Mouse (Mus musculus) neural tube, embryonic 12.5 days (tissue): Measurements from ENCODE around the gene Plcxd2. TPM values are rescaled to one million over a fixed set of nuclear protein-coding genes. Genes with fewer than 3 reads are reported as not detected.

Experiments
- ATAC-seq: fragments of 200-750 bp; cut with Nextera tagmentation; 2 replicates; pipeline ENCODE4 v1.8.0; 2017; ENCODE audit warnings: low read depth, mild to moderate bottlenecking, moderate TSS enrichment, moderate library complexity; ENCODE audit not compliant: low FRiP score
- H3K27ac ChIP-seq: fragments of 300-500 bp; sonication (generic); 2 replicates; pipeline ENCODE4 v1.5.1; 2016
- H3K27me3 ChIP-seq: fragments of 300-500 bp; sonication (generic); replicated peaks from 2 replicates; pipeline ENCODE4 v1.6.1; 2016; ENCODE audit warnings: mild to moderate bottlenecking
- H3K36me3 ChIP-seq: fragments of 300-500 bp; sonication (generic); 2 replicates; pipeline ENCODE4 v1.6.1; 2016; ENCODE audit warnings: mild to moderate bottlenecking
- H3K4me1 ChIP-seq: fragments of 300-500 bp; sonication (generic); 2 replicates; pipeline ENCODE4 v1.6.1; 2016
- H3K4me2 ChIP-seq: fragments of 300-500 bp; sonication (generic); replicated peaks from 2 replicates; pipeline ENCODE4 v1.6.1; 2016; ENCODE audit warnings: mild to moderate bottlenecking
- H3K4me3 ChIP-seq: fragments of 300-500 bp; sonication (generic); 2 replicates; pipeline ENCODE4 v1.5.1; 2016
- H3K9ac ChIP-seq: fragments of 300-500 bp; sonication (generic); 2 replicates; pipeline ENCODE4 v1.6.1; 2016; ENCODE audit warnings: mild to moderate bottlenecking
- H3K9me3 ChIP-seq: fragments of 300-500 bp; sonication (generic); 2 replicates; pipeline ENCODE4 v1.6.1; 2016; ENCODE audit warnings: mild to moderate bottlenecking
- WGBS: fragments of 180-500 bp; shearing (Covaris S2); methylation state at CpG from one replicate; pipeline ENCODE4 v1.1.7; 2016; 5-methylcytosine and 5-hydroxymethylcytosine counted together
- polyA plus RNA-seq: library from polyadenylated mRNA; unstranded; fragments of >200 nt; fragmentation: Nextera tagmentation; extraction: Ambion mirVana; gene quantifications from 2 replicates; pipeline ENCODE4 v1.2.1, GENCODE M21; 2016

Plcxd2 gene
- polyA plus RNA-seq, 1 experiment from 2014 or later = 6.8 TPM

DNA sequence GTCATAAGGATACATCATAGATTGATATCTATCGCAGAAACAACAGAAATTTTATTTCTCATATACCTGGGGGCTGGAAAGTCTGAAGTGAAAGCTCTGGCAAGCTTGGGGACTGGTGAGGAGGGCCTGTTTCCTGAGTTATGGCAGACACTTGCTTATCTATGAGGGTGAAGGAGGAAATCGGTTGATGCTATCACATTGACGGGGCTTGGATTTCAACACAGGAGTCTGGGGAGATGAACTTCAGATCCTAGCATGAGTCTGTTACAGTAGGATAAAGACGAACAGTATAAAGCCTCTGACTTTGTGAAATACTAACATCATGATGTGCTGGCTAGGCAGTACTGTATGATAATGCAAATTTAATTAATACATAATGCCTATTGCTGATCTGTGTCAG is 81.9 kb downstream of the Plcxd2 start:
- Histone ChIP-seq H3K9ac (no peak overlapping the region), H3K27ac (no peak overlapping the region), H3K27me3 (no peaks in the 10 kb centered on the region), H3K4me2 (no peak overlapping the region), H3K4me3 (no peak overlapping the region), H3K9me3 (no peaks in the 10 kb centered on the region), H3K4me1 (peaks cover 6% of the 10 kb centered on the region; the same call in 1 of the 2 replicates), H3K36me3 (no peaks in the 10 kb centered on the region)
- WGBS = 89% methylated on average over 4 of the region's 4 CpGs
- no peak for ATAC-seq

DNA sequence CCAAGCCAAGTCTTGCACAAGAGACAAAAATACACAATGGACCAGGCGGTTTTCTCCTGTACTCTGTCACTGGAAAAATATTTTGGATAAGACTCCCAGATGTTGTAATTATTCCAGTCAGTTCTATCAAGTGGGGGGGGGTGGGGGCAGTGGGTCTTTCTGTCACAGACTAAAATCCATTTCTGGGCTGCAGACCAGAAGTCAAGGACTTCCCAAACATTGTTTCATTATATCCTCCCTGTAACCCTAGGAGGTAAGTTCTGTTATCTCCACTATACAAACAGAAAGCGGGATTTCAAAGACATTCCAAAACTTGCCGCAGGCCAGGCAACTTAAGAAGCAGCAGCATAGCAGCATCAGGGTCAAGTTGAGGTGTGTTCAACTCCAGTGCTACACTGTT is 82.4 kb downstream of the Plcxd2 start:
- Histone ChIP-seq H3K9ac (no peak overlapping the region), H3K4me1 (peaks cover 6% of the 10 kb centered on the region; the same call in 1 of the 2 replicates), H3K4me2 (no peak overlapping the region), H3K27me3 (no peaks in the 10 kb centered on the region), H3K27ac (no peak overlapping the region), H3K9me3 (no peaks in the 10 kb centered on the region), H3K36me3 (no peaks in the 10 kb centered on the region), H3K4me3 (no peak overlapping the region)
- no peak for ATAC-seq
- 74% methylated on average over 3 of the region's 3 CpGs for WGBS

DNA sequence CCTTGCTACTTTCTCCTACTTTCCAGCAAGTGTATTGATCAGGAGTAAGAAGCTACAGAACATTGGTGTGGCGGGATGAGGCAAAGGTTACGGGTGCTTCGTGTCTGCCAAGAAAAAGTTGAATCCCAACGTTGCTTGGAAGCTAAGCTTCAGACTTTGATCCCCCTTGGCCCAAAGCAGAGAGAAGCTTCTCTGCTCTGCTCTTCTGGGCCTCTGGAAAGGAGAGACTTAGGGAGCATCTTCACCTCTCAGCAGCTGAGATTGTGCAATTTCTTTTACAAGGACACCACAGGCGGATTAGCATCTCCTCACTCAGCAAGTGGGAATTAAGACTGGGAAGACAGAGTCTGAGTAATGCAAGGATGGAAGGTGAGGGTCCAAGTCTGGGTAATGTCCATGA is 83.1 kb downstream of the Plcxd2 start:
- no peaks in the 10 kb centered on the region for H3K27me3 ChIP-seq
- 89% methylated on average over 5 of the region's 5 CpGs for WGBS

DNA sequence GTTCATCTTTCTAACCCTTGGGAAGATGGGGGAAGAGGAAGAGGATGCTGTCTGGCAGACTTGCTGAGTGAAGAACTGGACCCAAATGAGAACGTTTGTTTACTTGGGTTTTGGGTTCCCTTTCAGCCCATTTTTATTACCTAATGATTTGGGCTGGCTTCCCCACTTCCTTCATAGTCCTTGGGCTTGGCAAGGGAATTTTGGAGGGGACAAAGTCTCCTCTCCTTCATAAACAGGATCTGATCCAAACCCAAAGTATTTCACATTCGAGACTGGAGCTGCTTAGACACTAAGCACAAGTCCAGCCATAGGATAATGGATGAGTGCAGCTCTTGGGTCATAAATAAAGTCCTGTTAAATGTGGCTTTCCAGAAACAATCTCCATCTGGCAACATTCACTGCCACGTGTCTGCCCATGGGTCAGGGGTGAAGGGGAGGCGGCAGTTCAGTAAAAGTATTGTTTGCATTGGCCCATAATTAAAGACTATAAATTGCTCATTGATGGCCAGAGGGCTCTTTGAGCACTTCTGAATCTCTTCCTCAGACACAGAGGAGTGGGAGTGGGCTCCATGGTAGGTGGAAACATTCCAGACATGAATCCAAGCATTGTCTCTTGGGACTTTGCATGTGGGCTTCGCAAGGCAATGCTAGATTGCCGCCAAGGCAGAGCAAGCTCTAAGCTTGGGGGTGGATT is 86.1 kb downstream of the Plcxd2 start:
- Histone ChIP-seq H3K36me3 (no peaks in the 10 kb centered on the region), H3K9ac (no peak overlapping the region), H3K27ac (no peak overlapping the region), H3K4me3 (no peak overlapping the region), H3K4me1 (peaks cover 6% of the 10 kb centered on the region; the same call in 1 of the 2 replicates), H3K27me3 (no peaks in the 10 kb centered on the region), H3K9me3 (no peaks in the 10 kb centered on the region), H3K4me2 (no peak overlapping the region)
- ATAC-seq = no peak
- 39% methylated on average over 6 of the region's 6 CpGs for WGBS

More for the DNA sequence above, 83.1 kb downstream of the Plcxd2 start:
- Histone ChIP-seq H3K4me1 (peaks cover 6% of the 10 kb centered on the region; the same call in 1 of the 2 replicates), H3K9me3 (no peaks in the 10 kb centered on the region), H3K4me3 (no peak overlapping the region), H3K9ac (no peak overlapping the region), H3K4me2 (no peak overlapping the region), H3K27ac (no peak overlapping the region), H3K36me3 (no peaks in the 10 kb centered on the region)
- ATAC-seq = no peak

DNA sequence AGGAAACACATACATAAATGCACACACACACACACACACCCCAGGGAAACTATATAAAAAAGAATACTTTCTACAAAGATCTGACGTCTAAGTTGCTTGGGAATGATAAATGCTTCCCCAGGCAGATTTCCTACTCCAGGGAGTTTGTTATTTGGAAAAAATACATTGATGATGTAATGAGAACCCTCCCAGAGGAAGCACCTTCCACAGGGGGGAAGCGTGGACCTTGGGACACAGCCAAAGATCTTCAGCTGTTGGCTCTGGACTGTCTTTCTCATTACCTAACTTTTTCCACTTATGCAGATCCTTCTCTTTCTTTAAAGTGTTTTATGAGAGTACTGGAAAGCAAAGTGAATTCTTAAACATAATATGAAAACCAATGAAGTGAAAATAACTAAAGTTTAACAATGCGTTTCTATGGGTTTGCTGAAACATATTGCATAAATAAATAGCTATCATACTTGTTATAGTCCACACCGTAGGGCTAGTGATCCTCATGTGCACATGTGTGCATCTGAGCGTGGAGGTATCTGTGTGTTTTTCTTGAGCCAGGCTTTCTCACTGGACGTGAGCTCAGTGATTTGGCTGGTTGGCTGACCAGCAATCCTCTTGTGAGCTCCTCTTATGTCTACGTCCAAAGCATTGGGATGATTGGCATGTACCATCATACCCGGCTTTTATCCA is 87.3 kb downstream of the Plcxd2 start:
- no peaks in the 10 kb centered on the region for H3K9me3 ChIP-seq
- no peak overlapping the region for H3K27ac ChIP-seq
- no peaks in the 10 kb centered on the region for H3K27me3 ChIP-seq
- no peak overlapping the region for H3K4me2 ChIP-seq
- no peak overlapping the region for H3K4me3 ChIP-seq
- 77% methylated on average over 8 of the region's 8 CpGs for WGBS
- no peaks in the 10 kb centered on the region for H3K36me3 ChIP-seq
- no peak overlapping the region for H3K9ac ChIP-seq
- no peak for ATAC-seq
- H3K4me1 ChIP-seq = peaks cover 6% of the 10 kb centered on the region; the same call in 1 of the 2 replicates

DNA sequence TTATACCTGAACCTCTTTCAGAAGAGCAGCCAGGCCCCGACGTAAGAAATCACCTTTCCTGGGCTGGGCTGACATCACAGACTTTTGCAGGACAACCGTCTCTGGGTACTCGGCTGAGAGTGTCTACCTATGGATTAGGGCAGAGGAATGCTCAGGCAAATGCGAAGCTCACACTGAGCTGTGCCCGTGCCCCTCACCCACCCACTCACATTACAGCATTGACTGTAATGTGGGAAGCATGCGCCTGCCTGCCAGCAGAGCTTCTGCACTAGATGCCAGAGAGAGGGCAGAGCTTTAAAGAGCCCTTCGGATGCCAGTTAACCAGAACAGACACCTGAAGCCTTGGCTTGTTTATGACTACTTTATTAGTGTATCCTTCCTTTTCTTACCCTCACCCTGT is 90.4 kb downstream of the Plcxd2 start:
- Histone ChIP-seq H3K4me3 (no peak overlapping the region), H3K9me3 (no peaks in the 10 kb centered on the region), H3K27me3 (no peaks in the 10 kb centered on the region), H3K36me3 (no peaks in the 10 kb centered on the region), H3K9ac (no peak overlapping the region), H3K4me1 (peaks cover 6% of the 10 kb centered on the region; the same call in 1 of the 2 replicates), H3K27ac (no peak overlapping the region), H3K4me2 (no peak overlapping the region)
- no peak for ATAC-seq
- 87% methylated on average over 8 of the region's 8 CpGs for WGBS

Other genes starting within 250 kb of the Plcxd2 start
- 31.8 and 32.9 TPM in 2 replicates for gene Phldb2, start 56.6 kb downstream of the Plcxd2 start, polyA plus RNA-seq
- not detected in 2 replicates for gene Cd96, start 110.0 kb upstream of the Plcxd2 start, polyA plus RNA-seq
- 1.5 and 2.5 TPM in 2 replicates for gene Gm4737, start 144.9 kb upstream of the Plcxd2 start, polyA plus RNA-seq